Mouse (Mus musculus): ENCODE data around the gene Rpusd2. TPM values are rescaled to one million over a fixed set of nuclear protein-coding genes. Genes with fewer than 3 reads are reported as not detected.
"Not testable (repeated sequence)": the region's sequence is repeated elsewhere in the genome, so short reads cannot be mapped to it uniquely, and the experiment has no call there.

The Rpusd2 gene
- total RNA-seq (2021), result 1 to 10 TPM; 6.8 to 7.2 TPM

DNA sequence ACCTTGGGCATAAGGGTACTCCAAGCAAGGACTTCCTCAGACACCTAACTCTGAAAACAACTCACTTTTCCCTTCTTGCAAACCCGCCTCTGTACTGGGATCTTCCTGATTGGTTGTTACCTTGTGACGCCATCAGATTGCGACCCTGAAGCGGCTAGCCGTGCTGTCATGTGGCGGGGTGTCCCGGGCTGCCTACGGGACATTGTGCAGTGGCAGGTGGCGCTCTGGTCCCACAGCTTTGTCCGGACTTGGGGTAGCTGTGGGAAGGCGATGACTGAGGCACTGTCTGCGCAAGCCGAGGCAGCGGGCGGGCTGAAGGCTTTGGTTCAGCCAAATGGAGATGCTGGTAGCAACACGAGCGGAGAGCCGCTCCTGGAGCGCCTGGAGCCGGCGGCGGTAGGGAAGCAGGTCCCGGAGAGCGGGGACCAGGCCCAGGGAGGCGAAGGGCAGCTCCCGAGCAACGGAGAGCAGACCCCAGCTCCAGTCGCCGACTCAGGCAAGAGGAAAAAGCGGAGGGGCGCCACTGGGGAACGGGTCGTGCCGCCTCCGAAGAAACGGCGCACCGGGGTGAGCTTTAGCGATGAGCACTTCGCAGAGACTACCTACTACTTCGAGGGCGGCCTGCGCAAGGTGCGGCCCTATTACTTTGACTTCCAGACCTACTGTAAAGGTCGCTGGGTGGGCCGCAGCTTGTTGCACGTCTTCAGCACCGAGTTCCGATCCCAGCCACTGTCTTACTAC is at the start of gene Rpusd2:
Gene Rpusd2, plus strand, starts transcription at position 135 of the 741 bp plus-strand sequence.
- peak; percentile 83 to 88 for DNase-seq (ENCODE audit: extremely low spot score in 1 of 2, low spot score in 1 of 2)

DNA sequence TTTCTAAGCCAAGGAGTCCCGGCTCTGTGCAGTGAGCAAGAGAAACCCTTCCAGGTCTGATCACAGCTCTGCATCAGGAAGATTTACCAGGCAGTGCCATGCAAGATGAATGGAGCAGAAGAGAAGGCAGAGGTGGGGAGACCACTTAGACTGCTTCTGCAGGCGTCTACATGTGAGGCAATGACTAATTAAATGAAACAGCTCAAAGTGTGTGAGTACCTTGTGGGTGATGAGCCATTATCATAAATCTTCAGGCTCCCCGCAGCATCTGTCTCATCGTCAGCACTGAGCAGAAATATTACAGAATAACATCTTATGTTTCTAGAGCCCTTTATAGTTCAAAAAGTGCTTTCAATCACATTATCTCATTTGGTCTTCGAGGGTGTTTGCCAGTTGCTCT is 39.1 kb upstream of the Rpusd2 start:
- no peak for DNase-seq (ENCODE audit: extremely low spot score in 1 of 2, low spot score in 1 of 2)

DNA sequence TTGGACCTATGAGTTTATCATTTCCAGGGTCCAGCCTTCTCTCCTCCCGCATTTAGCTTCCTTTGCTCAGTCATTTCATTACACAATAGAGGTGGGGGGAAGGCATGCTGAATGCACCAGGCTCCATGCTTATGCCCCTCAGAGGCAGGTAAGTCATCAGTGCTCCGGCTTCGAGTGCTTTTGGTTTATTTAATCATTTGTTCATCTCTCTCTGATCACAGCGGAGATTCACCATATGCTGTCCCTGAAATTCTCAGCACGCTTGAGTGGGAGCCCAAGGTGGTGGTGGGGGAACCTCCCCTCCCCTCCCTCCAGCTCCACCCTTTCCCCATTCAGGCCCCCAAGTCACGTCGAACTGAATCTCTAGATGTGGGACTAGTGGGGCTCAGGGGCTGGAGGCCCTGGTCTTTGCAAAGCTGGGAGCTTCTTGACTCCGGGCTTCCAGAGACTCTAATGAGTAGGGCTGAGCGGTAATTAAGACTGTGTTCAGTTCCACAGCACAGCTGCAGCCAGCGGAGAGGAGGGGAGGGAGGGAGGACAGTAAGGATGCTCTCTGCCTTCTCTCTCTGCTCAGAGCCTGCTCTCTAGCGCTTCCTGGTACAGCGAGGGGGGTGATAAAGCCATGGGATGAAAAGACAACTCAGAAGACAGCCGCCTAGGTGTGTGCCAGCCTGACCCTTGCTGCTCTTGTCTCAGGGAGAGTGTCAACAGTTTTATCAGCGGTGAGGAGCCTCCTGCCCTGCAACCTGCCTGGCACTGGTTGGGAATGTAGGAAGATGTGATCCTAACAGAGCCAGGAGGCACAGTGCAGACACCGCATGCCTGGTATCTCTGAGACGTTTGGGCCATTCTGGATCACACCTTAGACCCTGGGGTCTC is 38.4 kb upstream of the Rpusd2 start:
- no peak for DNase-seq (ENCODE audit: extremely low spot score in 1 of 2, low spot score in 1 of 2)

DNA sequence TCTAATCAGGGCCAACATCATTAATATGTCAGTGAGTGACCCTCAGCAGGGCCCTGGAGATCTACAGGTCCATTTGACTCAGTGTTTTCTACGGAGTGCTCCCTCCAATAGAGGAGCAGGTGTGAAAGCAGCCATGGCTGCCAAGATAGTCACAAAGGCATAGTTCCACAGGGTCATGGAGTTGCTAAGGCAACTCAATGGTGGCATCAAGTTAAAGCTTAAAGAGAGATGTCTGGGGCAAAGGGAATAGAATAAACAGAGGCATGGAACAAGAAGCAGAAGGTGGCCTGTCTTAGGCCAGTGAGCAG is 37.8 kb upstream of the Rpusd2 start:
- no peak for DNase-seq (ENCODE audit: extremely low spot score in 1 of 2, low spot score in 1 of 2)

DNA sequence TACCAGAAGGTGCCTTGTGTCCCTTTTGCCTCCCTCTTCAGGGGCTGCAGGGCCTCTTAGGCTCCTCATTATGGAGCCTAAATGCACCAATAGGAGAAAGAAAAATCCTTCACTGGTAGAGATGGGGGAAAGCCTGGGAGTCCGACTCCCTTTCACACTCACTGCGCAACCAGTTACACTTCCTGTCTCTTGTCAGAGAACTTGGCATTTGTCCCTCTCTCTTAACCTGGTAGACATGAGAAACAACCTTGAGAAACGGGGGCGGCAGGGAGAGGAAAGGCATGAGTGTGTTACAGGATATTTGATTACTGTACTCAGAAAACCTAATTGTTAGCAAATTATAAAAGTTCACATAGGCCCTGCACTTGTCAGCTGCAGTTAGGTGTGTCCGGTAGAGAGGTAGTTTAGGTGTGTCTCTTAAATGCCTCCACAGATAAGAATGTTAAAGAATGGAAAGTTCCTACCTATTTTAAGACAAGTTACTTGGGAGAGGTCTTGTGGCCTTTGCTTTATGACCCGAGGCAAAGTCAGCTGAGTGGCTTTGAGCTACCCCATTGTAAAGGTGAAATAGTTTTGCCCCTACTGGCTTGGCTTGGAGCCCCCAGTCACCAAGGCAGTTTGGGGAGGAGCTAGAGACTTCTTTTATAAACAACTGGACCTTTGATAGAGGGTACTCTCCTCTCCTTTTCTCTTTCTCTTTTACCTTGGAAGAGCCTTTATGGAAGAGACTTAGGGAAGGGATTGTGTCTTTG is 36.3 kb upstream of the Rpusd2 start:
- no peak for DNase-seq (ENCODE audit: extremely low spot score in 1 of 2, low spot score in 1 of 2)

DNA sequence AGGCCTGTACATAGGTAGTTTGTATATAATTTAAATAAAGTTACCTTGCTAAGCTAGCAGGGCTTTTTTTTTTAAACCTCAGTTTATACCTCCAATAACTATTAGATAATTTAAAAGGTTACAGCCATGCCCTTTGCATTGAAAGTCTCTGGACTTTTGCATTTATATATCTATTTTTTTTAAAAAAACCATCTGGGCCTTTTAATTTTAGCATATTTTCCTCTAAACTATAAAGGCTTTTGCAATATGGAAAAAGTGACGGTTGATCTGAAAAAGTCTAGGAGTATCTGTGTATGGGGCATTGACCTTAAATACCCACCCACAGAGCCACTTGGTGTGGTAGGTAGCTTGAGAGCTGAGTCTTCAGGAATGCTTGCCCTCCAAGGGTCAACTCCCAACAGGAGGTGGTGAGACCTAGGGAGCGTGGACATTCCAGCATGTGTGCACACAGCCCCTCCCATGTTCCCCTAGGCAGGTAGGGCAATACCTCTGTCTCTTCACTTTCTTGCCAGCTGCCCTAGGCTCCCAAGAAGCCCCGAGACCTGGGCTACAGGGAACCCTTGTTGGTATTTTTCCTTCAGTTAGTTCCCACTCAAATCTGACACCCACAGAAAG is 35.5 kb upstream of the Rpusd2 start:
- DNase-seq (ENCODE audit: extremely low spot score in 1 of 2, low spot score in 1 of 2), result no peak

DNA sequence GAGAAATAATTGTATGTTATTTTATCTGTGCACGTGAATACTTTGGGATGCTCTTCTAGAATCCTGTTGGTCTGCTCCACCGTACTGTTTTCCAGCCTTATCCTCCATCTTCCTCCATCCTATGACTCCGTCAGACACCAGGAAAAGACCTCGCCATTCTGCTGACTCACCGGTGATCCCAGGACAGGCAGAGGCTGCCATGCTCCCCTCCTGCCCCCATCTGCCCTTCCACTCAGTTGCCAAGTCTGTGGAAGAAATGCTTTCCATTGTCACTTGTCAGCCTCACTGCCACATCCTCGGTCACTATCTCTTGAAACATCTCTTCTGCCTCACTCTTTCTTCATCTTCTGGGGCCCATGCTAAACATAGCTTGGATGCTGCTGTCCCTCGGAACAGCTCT is 27.7 kb upstream of the Rpusd2 start:
- DNase-seq (ENCODE audit: extremely low spot score in 1 of 2, low spot score in 1 of 2), result no peak

DNA sequence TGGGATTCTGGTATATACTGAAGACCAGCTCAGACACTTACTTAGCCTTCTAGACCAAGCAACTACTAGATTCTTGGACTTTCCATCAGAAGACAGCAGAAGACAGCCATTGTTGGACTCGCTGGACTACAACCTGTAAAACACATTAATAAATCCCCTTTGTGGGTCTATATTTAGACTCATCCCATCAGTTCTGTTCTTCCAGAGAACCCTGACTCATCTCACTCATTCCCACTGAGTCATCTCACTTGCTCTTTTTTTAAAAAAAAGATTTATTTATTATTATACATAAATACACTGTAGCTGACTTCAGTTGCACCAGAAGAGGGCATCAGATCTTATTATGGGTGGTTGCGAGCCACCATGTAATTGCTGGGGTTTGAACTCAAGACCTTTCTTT is 25.2 kb upstream of the Rpusd2 start:
- no peak for DNase-seq (ENCODE audit: extremely low spot score in 1 of 2, low spot score in 1 of 2)

DNA sequence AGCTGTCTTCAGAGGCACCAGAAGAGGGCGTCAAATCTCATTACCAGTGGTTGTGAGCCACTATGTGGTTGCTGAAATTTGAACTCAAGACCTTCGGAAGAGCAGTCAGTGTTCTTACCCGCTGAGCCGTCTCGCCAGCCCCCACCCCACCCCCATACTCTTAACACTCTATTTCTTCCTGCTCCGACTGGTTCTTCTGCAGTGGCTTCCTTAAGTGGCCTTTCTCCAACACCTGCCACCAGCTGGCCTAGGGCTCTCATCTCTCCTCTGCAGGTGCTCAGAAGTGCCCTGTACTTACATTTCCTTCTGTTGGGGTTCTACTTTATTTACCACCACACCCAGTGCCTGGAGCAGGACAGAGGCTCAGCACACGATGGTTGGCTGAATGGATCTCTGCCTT is 19.6 kb upstream of the Rpusd2 start:
- DNase-seq (ENCODE audit: extremely low spot score in 1 of 2, low spot score in 1 of 2), result no peak

DNA sequence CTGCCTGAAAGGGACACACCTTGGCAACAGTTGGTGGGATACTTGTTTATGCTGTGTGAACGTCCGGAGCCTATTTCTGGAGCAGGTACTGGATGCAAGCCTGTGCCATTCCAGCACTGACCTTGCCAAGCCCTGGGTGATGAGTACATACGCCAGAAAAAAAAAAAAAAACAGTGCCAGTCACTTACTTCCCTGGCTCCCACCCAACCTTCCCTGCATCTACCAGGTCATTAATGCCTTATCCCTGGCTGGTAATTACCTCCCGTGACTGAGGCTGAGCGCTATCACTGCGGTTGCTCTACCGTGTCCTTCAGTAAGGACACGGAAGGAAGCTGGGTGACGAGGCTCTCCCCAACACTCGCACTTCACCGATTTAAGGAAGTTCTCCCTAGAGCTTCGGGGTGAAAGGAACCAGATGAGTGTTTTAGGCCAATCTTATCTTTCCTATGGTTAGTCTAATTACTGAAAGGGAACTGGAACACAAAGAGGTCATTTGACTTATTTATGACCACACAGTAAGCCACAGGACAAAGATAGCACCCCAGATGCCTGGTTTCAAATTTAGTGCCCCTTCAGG is 18.9 kb upstream of the Rpusd2 start:
- DNase-seq (ENCODE audit: extremely low spot score in 1 of 2, low spot score in 1 of 2), result no peak

DNA sequence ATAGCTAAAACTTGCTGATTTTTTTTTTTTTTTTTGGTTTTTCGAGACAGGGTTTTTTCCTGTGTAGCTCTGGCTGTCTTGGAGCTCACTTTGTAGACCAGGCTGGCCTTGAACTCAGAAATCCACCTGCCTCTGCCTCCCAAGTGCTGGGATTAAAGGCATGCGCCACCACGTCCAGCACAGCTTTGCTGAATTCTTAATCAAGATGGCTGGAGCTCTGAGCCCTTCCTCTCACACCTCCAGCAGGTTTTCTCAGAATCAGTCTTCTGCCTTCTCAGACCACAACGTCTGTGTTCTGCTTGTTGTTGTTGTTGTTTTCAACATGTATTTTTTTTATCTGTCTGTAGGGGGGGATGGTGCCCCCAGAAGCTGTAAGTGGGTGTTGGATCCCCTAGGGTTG is 18.3 kb upstream of the Rpusd2 start:
- DNase-seq (ENCODE audit: extremely low spot score in 1 of 2, low spot score in 1 of 2), result not testable (repeated sequence)

DNA sequence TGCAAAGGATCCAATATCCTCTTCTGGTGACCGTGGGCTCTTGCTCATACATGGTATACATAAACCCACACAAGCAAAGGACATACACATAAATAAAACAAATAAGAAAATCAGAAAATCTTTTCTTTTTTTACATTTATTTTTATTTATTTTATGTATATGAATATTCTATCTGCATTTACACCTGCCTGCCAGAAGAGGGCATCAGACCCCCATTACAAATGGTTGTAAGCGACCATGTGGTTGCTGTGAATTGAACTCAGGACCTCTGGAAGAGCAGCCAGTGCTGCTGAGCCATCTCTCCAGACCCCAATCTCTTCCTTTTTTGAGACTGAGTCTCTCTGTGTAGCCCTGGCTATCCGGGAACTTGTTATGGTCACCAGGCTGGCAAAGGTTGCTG is 16.9 kb upstream of the Rpusd2 start:
- DNase-seq (ENCODE audit: extremely low spot score in 1 of 2, low spot score in 1 of 2), result no peak

DNA sequence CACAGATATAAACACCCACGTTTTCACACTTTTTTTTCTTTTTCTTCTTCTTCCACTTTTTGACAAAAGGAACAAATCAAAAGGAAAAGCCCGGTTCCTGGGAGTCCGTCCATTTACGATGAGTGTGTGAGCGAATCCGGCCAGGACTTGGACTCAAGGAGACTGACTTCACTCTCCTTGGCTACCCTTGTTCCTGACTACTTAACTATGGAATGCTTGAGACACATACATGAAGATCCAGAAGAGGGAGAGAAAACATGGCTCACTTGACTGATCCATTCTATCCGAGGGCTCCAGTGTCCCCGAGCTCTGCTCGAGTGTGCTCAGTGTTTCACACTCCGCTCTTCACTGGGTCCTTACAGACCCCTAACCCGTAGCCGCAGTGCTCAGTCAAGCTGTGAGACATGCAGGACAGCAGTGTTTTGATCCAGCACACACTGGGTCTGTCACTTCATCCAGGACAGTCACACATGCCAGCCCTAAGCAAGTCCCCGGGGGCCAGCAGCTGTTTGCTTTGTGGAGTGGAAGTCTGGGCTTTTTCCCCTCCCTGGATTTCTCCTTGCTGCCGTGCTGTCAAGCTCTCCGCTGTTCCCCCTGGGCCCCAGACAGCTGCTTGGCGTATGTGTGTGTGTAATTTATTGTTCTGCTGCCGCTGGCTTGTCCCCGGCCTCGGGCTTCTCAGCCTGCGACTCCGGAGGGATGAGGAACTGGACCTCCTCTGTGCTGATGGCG is 16.0 kb upstream of the Rpusd2 start:
- DNase-seq (ENCODE audit: extremely low spot score in 1 of 2, low spot score in 1 of 2), result peak in 1 of 2 experiments; percentile 10

DNA sequence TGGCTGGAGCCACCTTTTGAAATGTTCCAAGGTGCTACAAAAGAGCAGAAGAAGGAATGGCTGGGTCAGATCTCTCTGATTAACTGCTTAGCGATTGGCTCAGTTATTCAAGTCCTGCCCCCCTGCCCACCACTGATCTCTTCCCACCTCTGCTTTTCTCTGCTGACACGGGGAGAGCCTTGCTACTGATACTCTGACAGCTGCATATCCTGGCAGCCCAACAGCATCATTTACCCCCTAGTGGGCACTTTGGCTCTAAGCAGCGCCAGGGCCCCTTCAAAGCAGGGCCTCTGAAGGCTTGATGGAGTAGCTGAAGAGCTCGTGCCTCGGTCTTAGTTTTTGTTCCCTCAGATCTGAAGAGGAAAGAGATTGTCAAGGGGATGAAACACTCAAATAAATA is 15.5 kb upstream of the Rpusd2 start:
- DNase-seq (ENCODE audit: extremely low spot score in 1 of 2, low spot score in 1 of 2), result no peak

DNA sequence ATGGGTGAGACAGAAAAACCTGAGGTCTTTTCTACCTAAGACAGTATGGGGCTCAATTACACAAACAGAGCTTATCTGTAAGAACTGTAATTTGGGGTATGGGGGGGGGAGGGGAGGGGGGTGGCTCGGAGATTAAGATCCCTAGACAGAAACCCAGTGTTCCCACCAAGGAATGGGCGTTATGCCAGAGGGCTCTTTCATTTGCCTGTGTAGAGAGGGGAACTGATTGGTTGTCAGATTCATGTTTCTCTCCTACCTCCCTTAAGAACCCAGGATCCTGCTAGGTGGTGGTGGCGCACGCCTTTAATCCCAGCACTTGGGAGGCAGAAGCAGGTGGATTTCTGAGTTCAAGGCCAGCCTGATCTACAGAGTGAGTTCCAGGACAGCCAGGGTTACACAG is 15.1 kb upstream of the Rpusd2 start:
- DNase-seq (ENCODE audit: extremely low spot score in 1 of 2, low spot score in 1 of 2), result no peak

DNA sequence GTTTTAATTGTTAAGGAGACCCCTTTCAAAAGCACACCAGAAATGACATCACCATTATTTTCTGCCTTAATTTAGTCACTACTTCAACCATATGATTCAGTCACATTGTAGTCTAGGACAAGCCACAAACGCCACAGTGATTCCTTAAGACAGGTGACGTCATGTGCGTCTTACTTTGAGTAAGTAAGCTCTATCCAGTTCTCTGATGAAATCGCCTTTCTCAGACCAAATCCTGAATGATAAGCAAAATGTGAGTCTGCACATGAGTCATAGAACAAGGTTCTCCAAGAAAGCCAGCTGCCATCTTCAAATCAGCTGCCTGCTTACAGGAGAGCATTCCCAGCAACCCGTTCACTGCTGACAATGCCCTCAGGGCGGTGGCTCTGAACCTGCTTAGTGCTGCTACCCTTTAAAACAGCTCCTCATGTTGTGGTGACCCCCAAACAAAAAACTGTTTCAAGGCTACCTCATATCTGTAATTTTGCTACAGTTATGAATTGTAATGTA is 11.4 kb upstream of the Rpusd2 start:
- DNase-seq (ENCODE audit: extremely low spot score in 1 of 2, low spot score in 1 of 2), result no peak

DNA sequence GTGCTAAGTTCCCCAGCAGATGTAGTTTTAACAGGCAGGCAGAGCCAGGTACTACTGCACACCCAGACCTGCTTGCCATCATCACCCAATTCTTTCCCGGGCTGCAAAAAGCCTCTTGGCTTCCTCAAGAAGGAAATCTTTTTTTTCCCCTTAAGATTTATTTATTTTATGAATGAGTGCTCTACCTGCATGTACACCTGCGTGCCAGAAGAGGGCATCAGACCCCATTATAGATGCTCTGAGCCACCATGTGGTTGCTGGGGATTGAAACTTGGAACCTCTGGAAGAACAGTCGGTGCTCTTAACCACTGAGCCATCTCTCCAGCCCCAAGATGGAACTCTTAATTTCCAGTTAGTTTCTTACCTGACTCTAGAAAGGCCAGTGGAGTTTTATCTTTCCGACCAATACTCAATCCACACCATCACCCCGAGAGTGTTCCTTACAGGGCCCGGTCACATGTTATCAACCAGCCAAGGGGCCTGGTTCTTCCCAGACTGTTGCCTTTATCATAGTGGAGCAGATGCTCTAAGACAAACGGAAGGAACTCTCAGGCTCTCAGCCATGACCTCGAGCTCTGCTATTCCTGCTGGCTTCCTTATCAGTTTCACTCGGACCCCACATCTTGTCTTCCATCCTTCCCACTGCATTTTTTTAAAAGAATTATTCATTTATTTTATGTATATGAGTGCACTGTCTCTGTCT is 9.9 kb upstream of the Rpusd2 start:
- DNase-seq (ENCODE audit: extremely low spot score in 1 of 2, low spot score in 1 of 2), result no peak

DNA sequence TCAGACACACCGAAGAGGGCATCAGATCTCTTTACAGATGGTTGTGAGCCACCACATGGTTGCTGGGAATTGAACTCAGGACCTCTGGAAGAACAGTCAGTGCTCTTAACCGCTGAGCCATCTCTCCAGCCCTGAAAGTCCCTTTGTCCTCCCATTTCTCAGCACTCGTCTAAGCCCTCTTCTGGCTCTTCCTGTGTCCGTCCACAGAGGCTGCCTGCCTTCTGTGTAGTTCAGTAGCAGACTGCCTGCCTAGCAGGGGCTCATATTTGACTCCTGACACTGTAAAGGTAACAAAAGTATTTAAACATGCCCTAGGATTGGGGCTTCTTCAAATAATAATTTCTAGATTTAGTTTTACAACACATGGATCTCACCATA is 9.4 kb upstream of the Rpusd2 start:
- no peak for DNase-seq (ENCODE audit: extremely low spot score in 1 of 2, low spot score in 1 of 2)

DNA sequence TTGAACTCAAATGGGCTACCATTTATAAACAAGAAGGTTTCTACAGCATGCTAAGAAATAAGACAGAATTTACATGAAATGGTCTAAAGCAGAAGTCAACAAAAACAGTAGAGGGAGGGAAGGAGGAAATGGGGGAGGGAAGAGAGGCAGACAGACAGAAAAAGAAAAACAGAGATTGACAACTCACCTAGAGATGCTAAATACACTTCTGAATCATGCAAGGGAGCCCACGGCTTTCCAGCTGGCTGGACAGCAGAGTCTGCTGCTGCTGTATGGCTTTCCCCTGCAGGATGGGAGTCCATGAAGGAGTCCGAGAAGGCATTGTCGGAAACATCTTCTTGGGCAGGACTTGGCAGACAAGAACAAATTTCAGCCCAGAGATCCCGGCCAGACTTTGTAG is 7.6 kb upstream of the Rpusd2 start:
- DNase-seq (ENCODE audit: extremely low spot score in 1 of 2, low spot score in 1 of 2), result no peak
